Mouse (Mus musculus): ENCODE data around the gene Rgma. TPM values are rescaled to one million over a fixed set of nuclear protein-coding genes. Genes with fewer than 3 reads are reported as not detected.
A peak's percentile ranks its signal among the peaks of the same experiment; 100 is the strongest.

The Rgma gene
- total RNA-seq, 2 experiments from 2014 or later: 39.1 to 48.9 TPM

GRCm38 (mm10) chr7:73367681-73368464 lies 7.4 kb upstream of the Rgma start:
- DNase-seq: no peak
- intact Hi-C loops (cut with DNase I): no loop called here

GRCm38 (mm10) chr7:73369992-73370391 lies 5.3 kb upstream of the Rgma start:
- intact Hi-C loops (cut with DNase I): loop anchor here (5.0 to 10.0 kb wide), 2 partner anchors 43 to 335 kb away; no protein-coding TSS in a partner anchor
- DNase-seq: no peak

- intact Hi-C loops (cut with DNase I): loop anchor here (5.0 to 10.0 kb wide), 2 partner anchors 44 to 337 kb away; no protein-coding TSS in a partner anchor
- peak in 1 of 2 experiments; percentile 45 for DNase-seq
Observed at GRCm38 (mm10) chr7:73371587-73372321, 3.6 kb upstream of the Rgma start.

GRCm38 (mm10) chr7:73372352-73372970 lies 2.8 kb upstream of the Rgma start:
- intact Hi-C loops (cut with DNase I): loop anchor here (5.0 to 10.0 kb wide), 2 partner anchors 45 to 338 kb away; no protein-coding TSS in a partner anchor
- peak; percentile 85 to 90 for DNase-seq

- intact Hi-C loops (cut with DNase I): loop anchor here (2.0 to 10.0 kb wide), 5 partner anchors 47 to 447 kb away; no protein-coding TSS in a partner anchor
- DNase-seq: peak; percentile 51 to 55
Observed at GRCm38 (mm10) chr7:73374727-73375126, 582 bp upstream of the Rgma start.

GRCm38 (mm10) chr7:73376101-73377001 lies 1.0 kb downstream of the Rgma start:
- intact Hi-C loops (cut with DNase I): loop anchor here (2.0 to 10.0 kb wide), 4 partner anchors 46 to 449 kb away; no protein-coding TSS in a partner anchor
- DNase-seq: no peak

- intact Hi-C loops (cut with DNase I): loop anchor here (2.0 to 10.0 kb wide), 4 partner anchors 45 to 450 kb away; no protein-coding TSS in a partner anchor
- DNase-seq: no peak
Observed at GRCm38 (mm10) chr7:73377307-73377706, 2.0 kb downstream of the Rgma start.

GRCm38 (mm10) chr7:73378034-73378433 lies 2.7 kb downstream of the Rgma start:
- intact Hi-C loops (cut with DNase I): loop anchor here (5.0 to 10.0 kb wide), 3 partner anchors 44 to 451 kb away; no protein-coding TSS in a partner anchor
- DNase-seq: no peak

GRCm38 (mm10) chr7:73382843-73383242 lies 7.5 kb downstream of the Rgma start:
- no peak for DNase-seq
- intact Hi-C loops (cut with DNase I): no loop called here

GRCm38 (mm10) chr7:73388866-73389265 lies 13.6 kb downstream of the Rgma start:
- intact Hi-C loops (cut with DNase I): no loop called here
- no peak for DNase-seq

- intact Hi-C loops (cut with DNase I): no loop called here
Observed at GRCm38 (mm10) chr7:73389419-73389818, 14.1 kb downstream of the Rgma start.

GRCm38 (mm10) chr7:73389871-73390294 lies 14.6 kb downstream of the Rgma start:
- no peak for DNase-seq
- intact Hi-C loops (cut with DNase I): no loop called here

More at GRCm38 (mm10) chr7:73389419-73389818, 14.1 kb downstream of the Rgma start:
- no peak for DNase-seq

- intact Hi-C loops (cut with DNase I): no loop called here
Observed at GRCm38 (mm10) chr7:73390426-73391001, 15.2 kb downstream of the Rgma start.

GRCm38 (mm10) chr7:73391002-73391517 lies 15.8 kb downstream of the Rgma start:
- DNase-seq: peak; percentile 87 to 93
- intact Hi-C loops (cut with DNase I): no loop called here

More at GRCm38 (mm10) chr7:73390426-73391001, 15.2 kb downstream of the Rgma start:
- DNase-seq: no peak

GRCm38 (mm10) chr7:73391518-73392321 lies 16.4 kb downstream of the Rgma start:
- peak in 1 of 2 experiments; percentile 51 for DNase-seq
- intact Hi-C loops (cut with DNase I): no loop called here

GRCm38 (mm10) chr7:73392359-73392758 lies 17.1 kb downstream of the Rgma start:
- intact Hi-C loops (cut with DNase I): no loop called here
- DNase-seq: no peak

GRCm38 (mm10) chr7:73393307-73394012 lies 18.2 kb downstream of the Rgma start:
- DNase-seq: no peak

More at GRCm38 (mm10) chr7:73393307-73394012, 18.2 kb downstream of the Rgma start:
- intact Hi-C loops (cut with DNase I): no loop called here

All from gastrocnemius, postnatal 36 days (tissue).